In genomic region chr3:89569058-89569457, GRCm38 (mm10) we compare ENCODE assay signal across 20 mouse cellular contexts. TPM values are rescaled to one million over a fixed set of nuclear protein-coding genes. Genes with fewer than 3 reads are reported as not detected.
DNase-seq lines count a peak whose midpoint lies in the region; ATAC-seq and TF ChIP-seq lines count a peak whose summit lies in the region.
"Had no signal": no experiment of that assay in that cellular context is flagged by ENCODE, and none has a peak within 500 bp of the region (broad histone marks: within the 10 kb centered on the region; RNA-seq: fewer than 3 reads in every experiment).

No protein-coding gene starts in this region.

- H3K4me1 ChIP-seq in liver, embryonic 11.5 days (replicated peaks; ENCODE audit: control insufficient read depth, insufficient read depth, low read length): peaks cover 24% of the 10 kb centered on the region

- 91% methylated on average over 1 of the region's 1 CpGs for WGBS in liver, embryonic 11.5 days

- no peaks in the 10 kb centered on the region for H3K36me3 ChIP-seq in liver, embryonic 11.5 days (ENCODE audit: control insufficient read depth, insufficient read depth, low read length)
- H3K36me3 ChIP-seq: embryonic facial prominence, embryonic 10.5 days; heart, embryonic 12.5 days; hindbrain, embryonic 10.5 days had no signal

- peak overlapping the region; percentile 51; the same call in 1 of the 2 replicates for H3K27ac ChIP-seq in layer of hippocampus, adult 2 months
- H3K27ac ChIP-seq in liver, embryonic 11.5 days (ENCODE audit: low read depth, low read length): peak overlapping the region; percentile 55; the same call in 1 of the 2 replicates
- H3K27ac ChIP-seq: embryonic facial prominence, embryonic 10.5 days; forebrain, embryonic 13.5 days; hindbrain, embryonic 10.5 days; hindbrain, embryonic 14.5 days had no signal

- no peaks in the 10 kb centered on the region for H3K9me3 ChIP-seq in liver, embryonic 11.5 days (ENCODE audit: control insufficient read depth, low read length)
- H3K9me3 ChIP-seq: embryonic facial prominence, embryonic 10.5 days; forebrain, embryonic 13.5 days; heart, embryonic 12.5 days; hindbrain, embryonic 10.5 days had no signal

- no peak for TF ChIP-seq CTCF in layer of hippocampus, adult 2 months (conservative IDR thresholded peaks at IDR 0.05)

- ATAC-seq in liver, embryonic 11.5 days (replicated peaks; ENCODE audit: low FRiP score): no peak
- ATAC-seq: CD4-positive, CD25-positive, alpha-beta regulatory T cell, adult 4 months; forebrain, embryonic 13.5 days had no signal

- DNase-seq in layer of hippocampus, adult 2 months (ENCODE audit: low spot score in 2 of 2): no peak
- DNase-seq in layer of hippocampus, adult 9-11 months: no peak
- peak; percentile 21 for DNase-seq in ZHBTc4 (ENCODE audit: low read depth, low spot score)
- DNase-seq in liver, embryonic 11.5 days (ENCODE audit: low spot score): no peak
- no peak for DNase-seq in cerebellum, adult 18-20 months
- DNase-seq in adrenal gland, adult 18-20 months (ENCODE audit: low spot score in 2 of 2): no peak
- DNase-seq in urinary bladder, postnatal 14 days (ENCODE audit: low spot score): no peak
- DNase-seq: adrenal gland, postnatal 14 days; B cell, adult 2 months; cerebellum, adult 11 months; cerebellum, adult 9-10 months; cerebellum, postnatal 36 days; forebrain, postnatal 0 days; gastrocnemius, postnatal 14 days had no signal

- no peak overlapping the region for H3K4me2 ChIP-seq in liver, embryonic 11.5 days
- H3K4me2 ChIP-seq: forebrain, embryonic 13.5 days; heart, embryonic 12.5 days; hindbrain, embryonic 14.5 days had no signal

- no peak overlapping the region for H3K9ac ChIP-seq in liver, embryonic 11.5 days (ENCODE audit: low read depth, low read length)
- H3K9ac ChIP-seq: forebrain, embryonic 13.5 days; forebrain, postnatal 0 days; heart, embryonic 12.5 days; hindbrain, embryonic 14.5 days had no signal

- H3K27me3 ChIP-seq in liver, embryonic 11.5 days (replicated peaks; ENCODE audit: control insufficient read depth, insufficient read depth, low read length): no peaks in the 10 kb centered on the region; the same call in 1 of the 2 replicates
- H3K27me3 ChIP-seq: forebrain, embryonic 13.5 days had no signal

- H3K4me3 ChIP-seq in layer of hippocampus, adult 2 months: no peak overlapping the region
- no peak overlapping the region for H3K4me3 ChIP-seq in liver, embryonic 11.5 days (ENCODE audit: low read depth, low read length)
- H3K4me3 ChIP-seq: embryonic facial prominence, embryonic 10.5 days; forebrain, embryonic 13.5 days; heart, embryonic 12.5 days; hindbrain, embryonic 10.5 days had no signal

RNA-seq across cellular contexts. Expression of gene Kcnn3, which starts 49.1 kb away (rescaled TPM):
- 10 to 100 TPM; 25.6 to 29.1 TPM for total RNA-seq in layer of hippocampus, adult 2 months (2021)
- polyA plus RNA-seq in liver, embryonic 11.5 days (2014; fragmentation: Nextera tagmentation; extraction: Ambion mirVana): 0.19 and 0.45 TPM in 2 replicates
- 1 to 10 TPM; 2.7 to 3.8 TPM for total RNA-seq in adrenal gland, adult 18-20 months (2021)
- polyA plus RNA-seq: CD4-positive, CD25-positive, alpha-beta regulatory T cell, adult 4 months had no signal

Comparison
In these comparisons a context has a peak if more than half of its experiments do, and no peak if none do; other contexts are left out.
1. RNA of gene Kcnn3, which starts 49.1 kb away (total RNA-seq): 25.6 to 29.1 TPM in layer of hippocampus, adult 2 months; 2.7 to 3.8 TPM in adrenal gland, adult 18-20 months; every median in the first group is over 4 times any median in the second.